Mouse (Mus musculus): ENCODE results near the gene Fam189a2. TPM values are rescaled to one million over a fixed set of nuclear protein-coding genes. Genes with fewer than 3 reads are reported as not detected.

Gene Fam189a2
- polyA plus RNA-seq, 3 experiments from 2014 or later, result not detected

DNA sequence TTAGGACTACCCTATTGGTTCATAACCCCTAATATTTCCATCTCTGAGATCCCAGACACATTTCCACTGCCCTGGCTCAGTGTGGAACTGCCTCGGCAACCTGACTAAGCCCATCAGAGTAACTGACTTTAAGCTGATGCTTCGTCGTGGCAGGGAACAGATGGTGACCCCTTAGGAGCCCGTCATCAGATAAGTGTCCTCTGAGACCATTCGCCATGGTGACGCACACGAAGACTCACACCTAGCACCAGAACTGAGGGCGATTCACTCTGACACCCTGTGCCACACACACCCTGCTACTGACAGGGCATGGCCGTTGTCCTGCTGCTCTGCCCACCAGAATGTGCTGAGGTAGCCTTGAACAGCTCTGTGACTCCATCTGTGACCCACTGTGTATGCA, 106.0 kb downstream of the Fam189a2 start:
- ATAC-seq, result no peak

DNA sequence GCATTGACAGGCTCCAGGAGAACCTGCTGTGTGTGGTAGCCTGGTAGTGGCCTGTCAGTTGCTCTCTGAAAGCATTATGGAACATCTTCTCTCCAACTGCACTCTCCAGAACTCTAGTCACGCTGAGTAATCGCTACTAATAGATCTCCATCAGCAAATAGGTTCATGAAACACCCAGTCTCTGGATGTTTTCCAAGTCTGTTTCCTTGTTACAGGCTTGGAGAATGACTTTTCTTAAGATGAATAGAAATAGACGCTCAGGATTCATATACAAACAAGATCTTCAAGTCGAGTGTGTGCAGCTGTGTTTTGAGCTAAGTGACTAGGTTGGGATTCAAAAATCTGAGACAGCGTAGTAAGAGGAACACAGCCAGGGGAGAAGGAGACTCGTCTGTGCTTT, 106.8 kb downstream of the Fam189a2 start:
- no peak for ATAC-seq

Other genes with a start within 250 kb of the Fam189a2 start
- 1 to 10 TPM; 5.3 to 9.5 (median 5.4) TPM for gene Tjp2, start 194.0 kb upstream of the Fam189a2 start, polyA plus RNA-seq (2017; shearing (Covaris generic))
- 10 to 100 TPM; 12.9 to 16.1 (median 14.1) TPM for gene Fxn, start 249.6 kb upstream of the Fam189a2 start, polyA plus RNA-seq (2017; shearing (Covaris generic))

Data from inflammation-experienced regulatory T-cells, adult 6 months (primary cell).